In genomic region chr7:72238575-72238974, GRCm38 (mm10) we compare ENCODE assay signal across 9 mouse cellular contexts.
DNase-seq lines count a peak whose midpoint lies in the region; ATAC-seq and TF ChIP-seq lines count a peak whose summit lies in the region.
"Had no signal": no experiment of that assay in that cellular context is flagged by ENCODE, and none has a peak within 500 bp of the region (broad histone marks: within the 10 kb centered on the region; RNA-seq: fewer than 3 reads in every experiment).

No protein-coding gene starts in this region.

- peak; percentile 82 for DNase-seq in ES-CJ7 (ENCODE audit: low read depth, low spot score)
- peak; percentile 59 to 69 for DNase-seq in adrenal gland, postnatal 36 days
- peak; percentile 79 for DNase-seq in embryonic facial prominence, embryonic 14.5 days (ENCODE audit: low spot score)
- peak; percentile 76 for DNase-seq in heart, postnatal 4 days
- peak; percentile 58 to 79 for DNase-seq in layer of hippocampus, adult 2 months (ENCODE audit: low spot score in 2 of 2)
- DNase-seq in lung, postnatal 14 days, result peak; percentile 78
- DNase-seq in retina, postnatal 7 days (ENCODE audit: low read depth, low spot score), result peak; percentile 52
- peak; percentile 41 to 43 for DNase-seq in urinary bladder, postnatal 36 days (ENCODE audit: low spot score in 2 of 2)

- H3K4me2 ChIP-seq in embryonic facial prominence, embryonic 14.5 days (ENCODE audit: low read depth, low read length), result no peak overlapping the region
- H3K4me2 ChIP-seq: heart, embryonic 13.5 days had no signal

- no peak overlapping the region for H3K27ac ChIP-seq in embryonic facial prominence, embryonic 14.5 days (replicated peaks; ENCODE audit: low read depth, low read length)
- no peak overlapping the region for H3K27ac ChIP-seq in layer of hippocampus, adult 2 months
- H3K27ac ChIP-seq: heart, embryonic 13.5 days had no signal

- H3K36me3 ChIP-seq in embryonic facial prominence, embryonic 14.5 days (ENCODE audit: control insufficient read depth, insufficient read depth, low read length), result no peaks in the 10 kb centered on the region
- H3K36me3 ChIP-seq: heart, embryonic 13.5 days had no signal

- peaks cover 3% of the 10 kb centered on the region; the same call in 1 of the 2 replicates for H3K4me1 ChIP-seq in embryonic facial prominence, embryonic 14.5 days (ENCODE audit: control insufficient read depth, insufficient read depth, low read length)

- no peaks in the 10 kb centered on the region for H3K9me3 ChIP-seq in embryonic facial prominence, embryonic 14.5 days (ENCODE audit: control insufficient read depth, low read length)
- H3K9me3 ChIP-seq: heart, embryonic 13.5 days had no signal

- TF ChIP-seq CTCF in layer of hippocampus, adult 2 months (conservative IDR thresholded peaks at IDR 0.05), result peak; percentile 90

- 43% methylated on average over 4 of the region's 4 CpGs for WGBS in embryonic facial prominence, embryonic 14.5 days

- no peak for ATAC-seq in embryonic facial prominence, embryonic 14.5 days (ENCODE audit: low read depth)

- no peaks in the 10 kb centered on the region for H3K27me3 ChIP-seq in embryonic facial prominence, embryonic 14.5 days (replicated peaks; ENCODE audit: control insufficient read depth, insufficient read depth, low read length)
- H3K27me3 ChIP-seq: heart, embryonic 13.5 days had no signal

- no peak overlapping the region for H3K4me3 ChIP-seq in embryonic facial prominence, embryonic 14.5 days (ENCODE audit: low read depth, low read length)
- no peak overlapping the region for H3K4me3 ChIP-seq in layer of hippocampus, adult 2 months
- H3K4me3 ChIP-seq: heart, embryonic 13.5 days had no signal

- no peak overlapping the region for H3K9ac ChIP-seq in embryonic facial prominence, embryonic 14.5 days (ENCODE audit: low read depth, low read length)
- H3K9ac ChIP-seq: heart, embryonic 13.5 days had no signal
